Mouse (Mus musculus) left cerebral cortex, postnatal 14 days (tissue): ENCODE measurements around the gene Zmynd8. TPM values are rescaled to one million over a fixed set of nuclear protein-coding genes. Genes with fewer than 3 reads are reported as not detected.

Source experiments
- DNase-seq, 2 experiments: peaks; one replicate each; pipeline ENCODE4 v3.0.0; 2021 to 2022; ENCODE audit warnings: low spot score in 2 of 2, mixed read lengths in 1 of 2
- intact Hi-C: fragments of 180-260 bp; cut with DNase I; formaldehyde crosslinking; loops from one replicate; pipeline ENCODE4 v1.15.1; 2025
- total RNA-seq, 2 experiments: library from RNA; stranded (reverse); gene quantifications; 2 replicates each; pipeline ENCODE4 v1.2.3; 2021

The Zmynd8 gene
- total RNA-seq, 2 experiments from 2014 or later: 130 to 171 TPM

- intact Hi-C loops: no loop called here
Observed at GRCm38 (mm10) chr2:165901127-165901384, 2.2 kb upstream of the Zmynd8 start.

GRCm38 (mm10) chr2:165900351-165901126, 1.7 kb upstream of the Zmynd8 start:
- DNase-seq: no peak
- intact Hi-C loops: no loop called here

More at GRCm38 (mm10) chr2:165901127-165901384, 2.2 kb upstream of the Zmynd8 start:
- DNase-seq: no peak

GRCm38 (mm10) chr2:165899923-165900322, 1.1 kb upstream of the Zmynd8 start:
- intact Hi-C loops: no loop called here
- no peak for DNase-seq

- DNase-seq: no peak
- intact Hi-C loops: no loop called here
Observed at GRCm38 (mm10) chr2:165899474-165899873, 658 bp upstream of the Zmynd8 start.

- intact Hi-C loops: no loop called here
- DNase-seq: no peak
Observed at GRCm38 (mm10) chr2:165896171-165896570, 2.6 kb downstream of the Zmynd8 start.

- no peak for DNase-seq
- intact Hi-C loops: no loop called here
Observed at GRCm38 (mm10) chr2:165895687-165896086, 3.1 kb downstream of the Zmynd8 start.

GRCm38 (mm10) chr2:165894533-165894932, 4.3 kb downstream of the Zmynd8 start:
- no peak for DNase-seq
- intact Hi-C loops: no loop called here

- DNase-seq: no peak
- intact Hi-C loops: no loop called here
Observed at GRCm38 (mm10) chr2:165893232-165893631, 5.6 kb downstream of the Zmynd8 start.

- intact Hi-C loops: no loop called here
- no peak for DNase-seq
Observed at GRCm38 (mm10) chr2:165892626-165893025, 6.2 kb downstream of the Zmynd8 start.

GRCm38 (mm10) chr2:165890401-165890800, 8.4 kb downstream of the Zmynd8 start:
- intact Hi-C loops: no loop called here
- no peak for DNase-seq

GRCm38 (mm10) chr2:165889874-165890273, 8.9 kb downstream of the Zmynd8 start:
- no peak for DNase-seq
- intact Hi-C loops: no loop called here

GRCm38 (mm10) chr2:165889266-165889665, 9.6 kb downstream of the Zmynd8 start:
- intact Hi-C loops: no loop called here

GRCm38 (mm10) chr2:165888813-165889221, 10.0 kb downstream of the Zmynd8 start:
- DNase-seq: no peak
- intact Hi-C loops: no loop called here

More at GRCm38 (mm10) chr2:165889266-165889665, 9.6 kb downstream of the Zmynd8 start:
- no peak for DNase-seq

- intact Hi-C loops: no loop called here
- peak; percentile 79 to 81 for DNase-seq
Observed at GRCm38 (mm10) chr2:165888396-165888795, 10.4 kb downstream of the Zmynd8 start.

GRCm38 (mm10) chr2:165886857-165887628, 11.8 kb downstream of the Zmynd8 start:
- intact Hi-C loops: no loop called here
- DNase-seq: no peak

- intact Hi-C loops: no loop called here
- peak in 1 of 2 experiments; percentile 37 for DNase-seq
Observed at GRCm38 (mm10) chr2:165886482-165886856, 12.3 kb downstream of the Zmynd8 start.

GRCm38 (mm10) chr2:165885951-165886320, 12.9 kb downstream of the Zmynd8 start:
- no peak for DNase-seq
- intact Hi-C loops: no loop called here

- peak; percentile 70 to 86 for DNase-seq
- intact Hi-C loops: no loop called here
Observed at GRCm38 (mm10) chr2:165885225-165885950, 13.4 kb downstream of the Zmynd8 start.

- peak; percentile 98 to 99 for DNase-seq
- intact Hi-C loops: no loop called here
Observed at GRCm38 (mm10) chr2:165884577-165885224, 14.1 kb downstream of the Zmynd8 start.
